Mouse (Mus musculus) gastrocnemius, adult 18-20 months (tissue): ENCODE results near the gene Wdr27. TPM values are rescaled to one million over a fixed set of nuclear protein-coding genes. Genes with fewer than 3 reads are reported as not detected.
A peak's percentile ranks its signal among the peaks of the same experiment; 100 is the strongest.
"Not testable (repeated sequence)": the region's sequence is repeated elsewhere in the genome, so short reads cannot be mapped to it uniquely, and the experiment has no call there.

Experiments
- DNase-seq: peaks from one replicate; pipeline ENCODE4 v3.0.0; 2021; ENCODE audit warnings: low spot score
- total RNA-seq, 2 experiments: library from RNA; stranded (reverse); gene quantifications; 2 replicates each; pipeline ENCODE4 v1.2.3; 2021

The Wdr27 gene
- total RNA-seq, 2 experiments from 2014 or later = 2.1 to 2.2 TPM

DNA sequence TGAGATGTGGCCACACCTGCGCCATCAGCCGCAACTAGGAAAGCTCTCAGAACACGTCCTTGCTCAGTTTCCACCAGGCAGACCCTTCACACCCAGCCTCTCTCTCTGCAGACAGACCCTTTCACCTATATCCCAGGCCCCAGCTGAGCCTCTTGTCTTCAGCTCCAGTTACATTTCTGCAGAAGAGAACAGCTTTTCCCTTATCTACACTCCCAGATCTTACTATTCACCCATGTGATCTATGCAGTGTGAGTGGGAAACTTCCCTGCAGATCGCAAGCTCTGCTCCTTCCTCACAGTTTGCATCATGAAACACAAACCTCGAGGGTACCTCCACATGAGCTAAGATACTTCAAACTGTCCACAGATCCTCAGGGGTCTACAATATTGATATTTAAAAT, 11.5 kb downstream of the Wdr27 start:
- DNase-seq = no peak

- DNase-seq = no peak
Observed at GRCm38 (mm10) chr17:14930697-14931096, 12.3 kb downstream of the Wdr27 start.

GRCm38 (mm10) chr17:14928631-14929030, 14.3 kb downstream of the Wdr27 start:
- no peak for DNase-seq

- DNase-seq = no peak
Observed at GRCm38 (mm10) chr17:14927644-14928218, 15.2 kb downstream of the Wdr27 start.

- DNase-seq = no peak
Observed at GRCm38 (mm10) chr17:14921582-14921981, 21.4 kb downstream of the Wdr27 start.

DNA sequence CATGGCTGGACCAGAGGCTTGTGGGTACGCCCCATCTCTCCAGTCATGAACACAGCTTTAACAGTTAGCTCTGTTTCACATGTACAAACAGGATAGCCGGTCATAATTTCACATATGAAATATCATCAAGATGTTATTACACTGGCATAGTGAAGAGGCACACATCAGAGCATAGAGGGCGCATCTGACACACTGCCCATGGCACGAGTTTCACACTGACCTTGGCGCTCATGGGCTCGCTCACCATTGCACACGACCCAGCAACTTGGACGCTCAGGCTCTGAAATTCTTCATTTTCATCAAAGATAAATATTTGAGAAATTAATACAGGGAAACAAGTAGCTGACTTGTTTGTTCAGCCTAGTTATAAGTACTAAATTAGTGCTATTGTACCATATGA, 25.1 kb downstream of the Wdr27 start:
- DNase-seq = no peak

DNA sequence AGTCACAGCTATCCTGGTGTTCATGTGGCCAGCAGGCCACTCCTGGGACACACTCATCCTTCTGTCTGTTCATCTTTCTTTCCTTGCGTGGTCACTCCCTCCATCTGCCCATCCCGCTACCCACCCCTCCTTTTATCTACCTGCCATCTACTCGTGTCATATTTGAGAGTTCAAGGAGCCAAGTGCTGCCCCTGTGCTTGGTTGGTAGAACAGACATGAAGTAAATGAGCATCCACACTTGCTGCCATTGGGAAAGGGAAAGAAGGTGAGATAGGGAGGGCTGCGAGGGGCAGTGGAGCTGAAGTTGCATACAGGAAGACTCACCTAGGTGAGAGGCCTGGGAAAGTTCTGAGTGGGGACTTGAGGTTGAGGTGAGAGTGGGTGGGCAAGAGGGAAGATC, 28.6 kb downstream of the Wdr27 start:
- DNase-seq = no peak

DNA sequence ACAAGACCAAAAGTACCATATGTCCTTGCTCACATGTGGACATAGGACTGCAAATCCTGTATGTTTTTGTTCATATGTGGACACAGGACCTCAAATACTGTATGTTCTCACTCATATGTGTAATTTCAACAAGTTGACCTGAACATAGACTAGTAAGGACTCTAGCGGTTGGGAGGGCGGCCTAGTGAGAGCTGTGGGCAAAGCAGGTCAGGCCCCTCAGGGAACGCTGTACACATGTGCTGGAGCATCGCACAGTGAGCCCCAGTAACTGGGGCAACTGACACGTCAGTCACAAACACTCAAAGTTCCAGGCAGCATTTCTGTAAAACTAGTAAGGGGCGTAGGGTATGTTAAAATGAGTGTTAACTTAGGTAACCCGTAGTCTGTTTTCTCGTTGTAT, 30.0 kb downstream of the Wdr27 start:
- no peak for DNase-seq

GRCm38 (mm10) chr17:14912420-14912819, 30.5 kb downstream of the Wdr27 start:
- DNase-seq = no peak

GRCm38 (mm10) chr17:14910771-14911170, 32.2 kb downstream of the Wdr27 start:
- DNase-seq = no peak

DNA sequence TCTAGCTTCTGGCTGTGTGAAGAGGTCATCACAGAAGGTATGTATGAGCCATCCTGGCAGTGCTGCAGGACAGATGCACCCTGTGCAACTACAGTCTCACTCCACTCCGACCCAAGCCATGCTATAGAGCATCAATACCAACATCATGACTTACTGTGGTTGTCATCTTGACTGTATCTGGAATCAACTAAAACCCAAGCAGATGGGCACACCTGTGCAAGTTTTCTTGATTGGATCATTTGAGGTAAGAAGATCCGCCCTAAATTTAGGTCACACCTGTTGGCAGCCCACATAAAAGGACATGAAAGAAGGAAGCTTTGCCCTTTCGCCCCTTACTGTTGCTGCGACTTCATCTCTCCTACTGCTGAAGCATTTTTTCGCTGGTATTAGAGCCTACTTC, 33.6 kb downstream of the Wdr27 start:
- DNase-seq = no peak

- no peak for DNase-seq
Observed at GRCm38 (mm10) chr17:14907136-14907535, 35.8 kb downstream of the Wdr27 start.

- DNase-seq = peak; percentile 3
Observed at GRCm38 (mm10) chr17:14906611-14907010, 36.3 kb downstream of the Wdr27 start.

DNA sequence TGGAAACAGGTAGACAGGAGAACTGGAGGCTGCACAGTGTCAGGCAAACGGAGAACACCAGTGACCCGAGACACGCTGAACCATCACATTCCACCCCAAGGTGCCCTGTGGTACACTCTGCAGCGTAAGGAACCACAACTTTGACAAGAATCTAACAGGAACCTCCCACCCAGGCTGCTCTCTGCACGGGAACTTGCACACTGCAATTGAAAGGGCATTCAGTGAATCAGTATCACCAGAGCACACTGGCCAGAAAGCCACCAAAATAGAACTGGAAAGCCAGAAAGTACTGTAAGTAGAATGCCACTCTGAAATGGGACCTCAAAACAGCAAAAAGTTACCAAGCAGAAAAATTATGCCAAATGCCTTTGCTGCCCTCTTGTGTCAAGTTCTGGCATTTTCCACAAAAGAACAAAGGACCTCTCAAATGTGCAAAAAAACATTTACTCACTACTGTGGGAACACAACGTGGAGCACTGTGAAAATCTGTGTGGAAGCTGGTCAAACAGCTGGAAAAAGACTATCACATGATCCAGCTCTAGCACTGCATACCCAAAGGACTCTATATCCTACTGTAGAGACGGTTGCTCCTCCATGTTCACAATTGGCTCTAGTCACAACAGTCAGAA, 38.2 kb downstream of the Wdr27 start:
- peak; percentile 73 for DNase-seq

GRCm38 (mm10) chr17:14904206-14904605, 38.8 kb downstream of the Wdr27 start:
- no peak for DNase-seq

- no peak for DNase-seq
Observed at GRCm38 (mm10) chr17:14903212-14903611, 39.7 kb downstream of the Wdr27 start.

GRCm38 (mm10) chr17:14898972-14899371, 44.0 kb downstream of the Wdr27 start:
- no peak for DNase-seq

DNA sequence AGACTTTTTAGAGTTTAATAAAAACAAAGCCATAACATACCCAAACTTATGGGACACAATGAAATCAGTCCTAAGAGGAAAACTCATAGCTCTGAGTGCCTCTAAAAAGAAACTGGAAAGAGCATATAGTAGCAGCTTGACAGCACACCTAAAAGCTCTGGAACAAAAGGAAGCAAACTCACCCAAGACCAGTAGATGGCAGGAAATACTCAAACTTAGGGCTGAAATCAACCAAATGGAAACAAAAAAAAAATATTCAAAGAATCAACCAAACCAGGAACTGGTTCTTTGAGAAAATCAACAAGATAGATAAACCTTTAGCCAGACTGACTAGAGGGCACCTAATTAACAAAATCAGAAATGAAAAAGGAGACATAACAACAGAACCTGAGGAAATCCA, 47.9 kb downstream of the Wdr27 start:
- not testable (repeated sequence) for DNase-seq

DNA sequence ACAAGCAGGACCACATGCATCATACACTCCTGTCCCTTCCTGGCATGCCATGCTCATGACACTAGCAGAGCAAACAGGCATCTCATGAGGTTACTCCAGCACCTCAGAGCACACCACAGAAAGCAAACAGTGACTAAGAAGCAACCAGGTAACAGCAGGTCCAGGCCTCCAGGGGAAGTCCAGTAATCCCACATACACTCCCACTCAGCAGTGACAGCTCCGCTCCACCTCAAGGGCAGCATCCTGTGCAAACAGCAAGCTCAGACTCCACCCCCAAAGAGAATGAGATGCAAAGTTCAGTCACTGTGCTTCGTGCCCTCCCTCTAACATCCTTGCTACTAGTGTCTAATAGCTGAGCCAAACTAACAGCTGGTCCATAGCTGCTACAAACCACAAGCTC, 56.0 kb downstream of the Wdr27 start:
- no peak for DNase-seq

- no peak for DNase-seq
Observed at GRCm38 (mm10) chr17:14874656-14875204, 68.2 kb downstream of the Wdr27 start.

GRCm38 (mm10) chr17:14860220-14860619, 82.7 kb downstream of the Wdr27 start:
- DNase-seq = no peak

DNA sequence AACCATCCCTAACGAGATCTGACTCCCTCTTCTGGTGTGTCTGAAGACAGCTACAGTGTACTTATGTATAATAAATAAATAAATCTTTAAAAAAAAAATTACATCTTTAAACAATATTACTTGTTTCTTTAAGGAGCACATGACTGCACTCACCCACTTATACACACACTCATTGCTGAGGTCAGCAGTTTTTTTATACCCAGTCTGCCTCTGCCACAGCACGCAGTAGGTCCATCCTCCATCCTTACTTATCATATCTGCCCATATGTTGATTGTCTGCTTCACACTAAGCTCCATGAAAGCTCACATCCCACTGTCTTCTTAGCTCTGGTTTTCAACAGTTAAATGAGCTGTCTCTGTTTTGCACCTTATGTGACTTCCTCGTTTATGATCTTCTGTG, 95.2 kb downstream of the Wdr27 start:
- no peak for DNase-seq

GRCm38 (mm10) chr17:14846880-14847279, 96.1 kb downstream of the Wdr27 start:
- DNase-seq = peak; percentile 59
